Mouse (Mus musculus) intestine, embryonic 16.5 days (tissue): ENCODE results near the gene Cttnbp2. TPM values are rescaled to one million over a fixed set of nuclear protein-coding genes. Genes with fewer than 3 reads are reported as not detected.

Experiments
- ATAC-seq: fragments of 200-750 bp; cut with Nextera tagmentation; 2 replicates; pipeline ENCODE4 v1.8.0; 2017; ENCODE audit warnings: moderate TSS enrichment, moderate library complexity
- H3K27ac ChIP-seq: fragments of 300-500 bp; sonication (generic); 2 replicates; pipeline ENCODE4 v1.5.1; 2014; ENCODE audit warnings: mild to moderate bottlenecking, low read length
- H3K27me3 ChIP-seq: fragments of 300-500 bp; sonication (generic); replicated peaks from 2 replicates; pipeline ENCODE4 v1.6.1; 2014; ENCODE audit warnings: low read length, control low read depth, mixed read lengths; ENCODE audit not compliant: control insufficient read depth, insufficient read depth
- H3K36me3 ChIP-seq: fragments of 300-500 bp; sonication (generic); 2 replicates; pipeline ENCODE4 v1.6.1; 2014; ENCODE audit warnings: low read length, control low read depth; ENCODE audit not compliant: control insufficient read depth, insufficient read depth
- H3K4me1 ChIP-seq: fragments of 300-500 bp; sonication (generic); 2 replicates; pipeline ENCODE4 v1.6.1; 2014; ENCODE audit warnings: low read length, control low read depth, mixed read lengths; ENCODE audit not compliant: control insufficient read depth, insufficient read depth
- H3K4me2 ChIP-seq: fragments of 300-500 bp; sonication (generic); 2 replicates; pipeline ENCODE4 v1.6.1; 2014; ENCODE audit warnings: low read depth, low read length, control low read depth
- H3K4me3 ChIP-seq: fragments of 300-500 bp; sonication (generic); 2 replicates; pipeline ENCODE4 v1.5.1; 2014; ENCODE audit warnings: mild to moderate bottlenecking, low read length
- H3K9ac ChIP-seq: fragments of 300-500 bp; sonication (generic); 2 replicates; pipeline ENCODE4 v1.6.1; 2014; ENCODE audit warnings: low read depth, low read length
- H3K9me3 ChIP-seq: fragments of 300-500 bp; sonication (generic); 2 replicates; pipeline ENCODE4 v1.6.1; 2016; ENCODE audit warnings: low read length, control low read depth; ENCODE audit not compliant: control insufficient read depth
- WGBS: fragments of 180-500 bp; shearing (Covaris S2); extraction: QIAGEN DNeasy Blood & Tissue Kit; methylation state at CpG from one replicate; pipeline ENCODE4 v1.1.7; 2014; 5-methylcytosine and 5-hydroxymethylcytosine counted together
- polyA plus RNA-seq: library from polyadenylated mRNA; unstranded; fragments of >200 nt; fragmentation: Nextera tagmentation; extraction: Ambion mirVana; gene quantifications from 2 replicates; pipeline ENCODE4 v1.2.1, GENCODE M21; 2015

The Cttnbp2 gene
- polyA plus RNA-seq, 1 experiment from 2014 or later, result 9.7 TPM

GRCm38 (mm10) chr6:18474983-18475382 is 39.7 kb downstream of the Cttnbp2 start:
- no peaks in the 10 kb centered on the region for H3K27me3 ChIP-seq
- H3K27ac ChIP-seq, result no peak overlapping the region
- H3K4me1 ChIP-seq, result no peaks in the 10 kb centered on the region
- H3K36me3 ChIP-seq, result no peaks in the 10 kb centered on the region
- H3K9me3 ChIP-seq, result no peaks in the 10 kb centered on the region
- no peak for ATAC-seq
- H3K4me2 ChIP-seq, result no peak overlapping the region
- 84% methylated on average over 2 of the region's 2 CpGs for WGBS
- no peak overlapping the region for H3K4me3 ChIP-seq
- no peak overlapping the region for H3K9ac ChIP-seq

- no peak for ATAC-seq
- no peaks in the 10 kb centered on the region for H3K4me1 ChIP-seq
- no peak overlapping the region for H3K27ac ChIP-seq
- H3K9me3 ChIP-seq, result no peaks in the 10 kb centered on the region
- no peaks in the 10 kb centered on the region for H3K36me3 ChIP-seq
- 54% methylated on average over 1 of the region's 1 CpGs for WGBS
- no peaks in the 10 kb centered on the region for H3K27me3 ChIP-seq
- H3K4me3 ChIP-seq, result no peak overlapping the region
- no peak overlapping the region for H3K9ac ChIP-seq
- H3K4me2 ChIP-seq, result no peak overlapping the region
These were observed 40.1 kb downstream of the Cttnbp2 start for GRCm38 (mm10) chr6:18474541-18474940.

- Histone ChIP-seq H3K9me3 (no peaks in the 10 kb centered on the region), H3K4me3 (no peak overlapping the region), H3K27ac (no peak overlapping the region), H3K36me3 (no peaks in the 10 kb centered on the region), H3K4me1 (no peaks in the 10 kb centered on the region), H3K9ac (no peak overlapping the region), H3K4me2 (no peak overlapping the region), H3K27me3 (no peaks in the 10 kb centered on the region)
- no peak for ATAC-seq
- WGBS, result 53% methylated on average over 2 of the region's 2 CpGs
These were observed 45.4 kb downstream of the Cttnbp2 start for GRCm38 (mm10) chr6:18469206-18469605.

- WGBS, result 50% methylated on average over 2 of the region's 2 CpGs
- Histone ChIP-seq H3K4me2 (no peak overlapping the region), H3K9ac (no peak overlapping the region), H3K27me3 (no peaks in the 10 kb centered on the region), H3K27ac (no peak overlapping the region), H3K9me3 (no peaks in the 10 kb centered on the region), H3K36me3 (no peaks in the 10 kb centered on the region), H3K4me1 (no peaks in the 10 kb centered on the region), H3K4me3 (no peak overlapping the region)
- ATAC-seq, result no peak
These were observed 46.9 kb downstream of the Cttnbp2 start for GRCm38 (mm10) chr6:18467777-18468176.

GRCm38 (mm10) chr6:18466227-18466626 is 48.4 kb downstream of the Cttnbp2 start:
- ATAC-seq, result no peak
- Histone ChIP-seq H3K9ac (no peak overlapping the region), H3K9me3 (no peaks in the 10 kb centered on the region), H3K27me3 (no peaks in the 10 kb centered on the region), H3K36me3 (no peaks in the 10 kb centered on the region), H3K4me1 (no peaks in the 10 kb centered on the region), H3K4me3 (no peak overlapping the region), H3K4me2 (no peak overlapping the region), H3K27ac (no peak overlapping the region)
- 82% methylated on average over 7 of the region's 7 CpGs for WGBS

- no peaks in the 10 kb centered on the region for H3K36me3 ChIP-seq
- no peak overlapping the region for H3K27ac ChIP-seq
- 74% methylated on average over 10 of the region's 10 CpGs for WGBS
- no peaks in the 10 kb centered on the region for H3K9me3 ChIP-seq
- H3K4me2 ChIP-seq, result no peak overlapping the region
- no peak overlapping the region for H3K4me3 ChIP-seq
- ATAC-seq, result no peak
- H3K9ac ChIP-seq, result no peak overlapping the region
- no peaks in the 10 kb centered on the region for H3K4me1 ChIP-seq
- H3K27me3 ChIP-seq, result no peaks in the 10 kb centered on the region
These were observed 49.0 kb downstream of the Cttnbp2 start for GRCm38 (mm10) chr6:18465626-18466025.

GRCm38 (mm10) chr6:18459657-18460056 is 55.0 kb downstream of the Cttnbp2 start:
- Histone ChIP-seq H3K4me1 (no peaks in the 10 kb centered on the region), H3K27me3 (no peaks in the 10 kb centered on the region), H3K4me2 (no peak overlapping the region), H3K27ac (no peak overlapping the region), H3K4me3 (no peak overlapping the region), H3K9ac (no peak overlapping the region), H3K36me3 (no peaks in the 10 kb centered on the region), H3K9me3 (no peaks in the 10 kb centered on the region)
- ATAC-seq, result no peak
- 93% methylated on average over 1 of the region's 1 CpGs for WGBS

GRCm38 (mm10) chr6:18450551-18451193 is 64.0 kb downstream of the Cttnbp2 start:
- no peaks in the 10 kb centered on the region for H3K9me3 ChIP-seq
- no peaks in the 10 kb centered on the region for H3K4me1 ChIP-seq
- no peaks in the 10 kb centered on the region for H3K36me3 ChIP-seq
- H3K9ac ChIP-seq, result no peak overlapping the region
- no peak overlapping the region for H3K4me2 ChIP-seq
- H3K4me3 ChIP-seq, result no peak overlapping the region
- H3K27ac ChIP-seq, result no peak overlapping the region
- no peak for ATAC-seq
- 84% methylated on average over 5 of the region's 5 CpGs for WGBS
- H3K27me3 ChIP-seq, result no peaks in the 10 kb centered on the region

GRCm38 (mm10) chr6:18448078-18448477 is 66.6 kb downstream of the Cttnbp2 start:
- no peak overlapping the region for H3K27ac ChIP-seq
- H3K27me3 ChIP-seq, result no peaks in the 10 kb centered on the region
- H3K4me1 ChIP-seq, result no peaks in the 10 kb centered on the region
- ATAC-seq, result no peak
- H3K9ac ChIP-seq, result no peak overlapping the region
- no peak overlapping the region for H3K4me2 ChIP-seq
- 81% methylated on average over 5 of the region's 5 CpGs for WGBS
- H3K9me3 ChIP-seq, result no peaks in the 10 kb centered on the region
- no peak overlapping the region for H3K4me3 ChIP-seq
- H3K36me3 ChIP-seq, result no peaks in the 10 kb centered on the region

- Histone ChIP-seq H3K9me3 (no peaks in the 10 kb centered on the region), H3K27ac (no peak overlapping the region), H3K36me3 (no peaks in the 10 kb centered on the region), H3K4me2 (no peak overlapping the region), H3K4me3 (no peak overlapping the region), H3K4me1 (no peaks in the 10 kb centered on the region), H3K27me3 (no peaks in the 10 kb centered on the region), H3K9ac (no peak overlapping the region)
- no peak for ATAC-seq
- 65% methylated on average over 7 of the region's 7 CpGs for WGBS
These were observed 67.7 kb downstream of the Cttnbp2 start for GRCm38 (mm10) chr6:18446917-18447316.
